In genomic region chr14:7105124-7105802, GRCm38 (mm10) we compare ENCODE assay signal across 8 mouse cellular contexts. TPM values are rescaled to one million over a fixed set of nuclear protein-coding genes. Genes with fewer than 3 reads are reported as not detected.
DNase-seq lines count a peak whose midpoint lies in the region; ATAC-seq and TF ChIP-seq lines count a peak whose summit lies in the region.
"Not testable (repeated sequence)": the region's sequence is repeated elsewhere in the genome, so short reads cannot be mapped to it uniquely, and the experiment has no call there.

No protein-coding gene starts in this region.

- peak; percentile 77 for ATAC-seq in forebrain, embryonic 13.5 days
- not testable (repeated sequence) for ATAC-seq in heart, embryonic 16.5 days (replicated peaks; ENCODE audit: extremely low read depth, insufficient read depth, low FRiP score); limb, embryonic 12.5 days (ENCODE audit: insufficient number of reproducible peaks, insufficient read depth, low FRiP score, low TSS enrichment, low read depth)
- 0 out of 2 replicates have a peak, but pooled peaks have one; percentile 59 for ATAC-seq in kidney, embryonic 16.5 days (ENCODE audit: low FRiP score, low TSS enrichment)
- ATAC-seq in midbrain, embryonic 13.5 days: peak; percentile 88

- not testable (repeated sequence) for TF ChIP-seq POLR2A in cerebellum, adult 2 months (IDR thresholded peaks at IDR 0.05; ENCODE audit: borderline replicate concordance, insufficient read depth, low read length); small intestine, adult 2 months (IDR thresholded peaks at IDR 0.05; ENCODE audit: low read depth, low read length)

- H3K4me1 ChIP-seq in cerebellum, adult 2 months (ENCODE audit: control insufficient read depth, insufficient read depth, low read length); forebrain, embryonic 13.5 days; heart, embryonic 16.5 days (ENCODE audit: control insufficient read depth, insufficient read depth, low read length); kidney, embryonic 16.5 days (ENCODE audit: insufficient read depth, low read length); limb, embryonic 12.5 days (replicated peaks); midbrain, embryonic 13.5 days (replicated peaks); small intestine, adult 2 months (ENCODE audit: control insufficient read depth, insufficient read depth, insufficient read length, low read length): not testable (repeated sequence)

- TF ChIP-seq CTCF in cerebellum, adult 2 months (IDR thresholded peaks at IDR 0.05; ENCODE audit: borderline replicate concordance, insufficient read depth, low read depth, low read length); small intestine, adult 2 months (IDR thresholded peaks at IDR 0.05; ENCODE audit: extremely low read depth, insufficient read length, insufficient replicate concordance, low read depth, low read length): not testable (repeated sequence)

- WGBS in cerebellum, adult 2 months: 2% methylated on average over 7 of the region's 54 CpGs
- WGBS in forebrain, embryonic 13.5 days: 0% methylated on average over 6 of the region's 54 CpGs
- WGBS in heart, embryonic 16.5 days: 2% methylated on average over 7 of the region's 54 CpGs
- WGBS in kidney, embryonic 16.5 days: 0% methylated on average over 8 of the region's 54 CpGs
- 0% methylated on average over 8 of the region's 54 CpGs for WGBS in limb, embryonic 12.5 days
- 0% methylated on average over 13 of the region's 54 CpGs for WGBS in midbrain, embryonic 13.5 days
- WGBS in small intestine, adult 2 months: 2% methylated on average over 16 of the region's 54 CpGs

- H3K27me3 ChIP-seq in cerebellum, adult 2 months (ENCODE audit: control insufficient read depth, insufficient read depth, low read length); forebrain, embryonic 13.5 days; heart, embryonic 16.5 days (ENCODE audit: control insufficient read depth, insufficient read depth, low read length); kidney, embryonic 16.5 days (ENCODE audit: insufficient read depth, low read length); limb, embryonic 12.5 days; midbrain, embryonic 13.5 days; small intestine, adult 2 months (ENCODE audit: control insufficient read depth, insufficient read depth, low read length): not testable (repeated sequence)

- not testable (repeated sequence) for H3K4me3 ChIP-seq in cerebellum, adult 2 months (replicated peaks; ENCODE audit: insufficient read depth, low read depth, low read length)
- H3K4me3 ChIP-seq in forebrain, embryonic 13.5 days: peak overlapping the region; percentile 47
- H3K4me3 ChIP-seq in heart, embryonic 16.5 days (ENCODE audit: low read length): peak overlapping the region; percentile 51
- peak overlapping the region; percentile 46 for H3K4me3 ChIP-seq in kidney, embryonic 16.5 days (ENCODE audit: low read length)
- peak overlapping the region; percentile 50 for H3K4me3 ChIP-seq in limb, embryonic 12.5 days (replicated peaks)
- H3K4me3 ChIP-seq in midbrain, embryonic 13.5 days (replicated peaks): peak overlapping the region; percentile 48
- H3K4me3 ChIP-seq in small intestine, adult 2 months (ENCODE audit: low read depth, low read length): peak overlapping the region; percentile 39

- peak; percentile 0 to 4 for DNase-seq in cerebellum, adult 2 months
- DNase-seq in yolk sac, embryonic 10.5 days (ENCODE audit: low spot score): peak; percentile 11

- peak overlapping the region; percentile 58 for H3K4me2 ChIP-seq in forebrain, embryonic 13.5 days
- peak overlapping the region; percentile 64 for H3K4me2 ChIP-seq in heart, embryonic 16.5 days (ENCODE audit: low read depth, low read length)
- peak overlapping the region; percentile 57 for H3K4me2 ChIP-seq in kidney, embryonic 16.5 days (replicated peaks; ENCODE audit: low read depth, low read length)
- H3K4me2 ChIP-seq in limb, embryonic 12.5 days: peak overlapping the region; percentile 58
- H3K4me2 ChIP-seq in midbrain, embryonic 13.5 days (replicated peaks): peak overlapping the region; percentile 52

- not testable (repeated sequence) for H3K27ac ChIP-seq in cerebellum, adult 2 months (ENCODE audit: insufficient read depth, low read length); kidney, embryonic 16.5 days (ENCODE audit: low read length); small intestine, adult 2 months (ENCODE audit: insufficient read depth, low read depth, low read length)
- peak overlapping the region; percentile 66 for H3K27ac ChIP-seq in forebrain, embryonic 13.5 days
- H3K27ac ChIP-seq in heart, embryonic 16.5 days (ENCODE audit: low read length): peak overlapping the region; percentile 67
- H3K27ac ChIP-seq in limb, embryonic 12.5 days: peak overlapping the region; percentile 80; the same call in 1 of the 2 replicates
- H3K27ac ChIP-seq in midbrain, embryonic 13.5 days: peak overlapping the region; percentile 89

- H3K9me3 ChIP-seq in forebrain, embryonic 13.5 days (replicated peaks); heart, embryonic 16.5 days (replicated peaks; ENCODE audit: control insufficient read depth, low read length); kidney, embryonic 16.5 days (ENCODE audit: low read length); limb, embryonic 12.5 days; midbrain, embryonic 13.5 days: not testable (repeated sequence)

- H3K36me3 ChIP-seq in forebrain, embryonic 13.5 days (ENCODE audit: poor library complexity, severe bottlenecking); heart, embryonic 16.5 days (ENCODE audit: control insufficient read depth, insufficient read depth); kidney, embryonic 16.5 days (ENCODE audit: insufficient read depth, low read length); limb, embryonic 12.5 days; midbrain, embryonic 13.5 days; small intestine, adult 2 months (ENCODE audit: control insufficient read depth, insufficient read depth, low read length): not testable (repeated sequence)

- peak overlapping the region; percentile 72 for H3K9ac ChIP-seq in forebrain, embryonic 13.5 days
- H3K9ac ChIP-seq in heart, embryonic 16.5 days (ENCODE audit: low read length): peak overlapping the region; percentile 65
- H3K9ac ChIP-seq in kidney, embryonic 16.5 days (replicated peaks; ENCODE audit: low read length): peak overlapping the region; percentile 61
- peak overlapping the region; percentile 75 for H3K9ac ChIP-seq in limb, embryonic 12.5 days (replicated peaks)
- peak overlapping the region; percentile 77 for H3K9ac ChIP-seq in midbrain, embryonic 13.5 days (replicated peaks)

RNA-seq across cellular contexts. Expression of gene Gm3696, which starts 4.8 kb away (rescaled TPM):
- polyA plus RNA-seq in cerebellum, adult 2 months (2012; rRNA removed): 1.4 and 2.4 TPM in 2 replicates
- polyA plus RNA-seq in forebrain, embryonic 13.5 days (2015; fragmentation: Nextera tagmentation; extraction: Ambion mirVana): 4.0 and 4.5 TPM in 2 replicates
- 1.1 and 1.5 TPM in 2 replicates for polyA plus RNA-seq in heart, embryonic 16.5 days (2015; fragmentation: Nextera tagmentation; extraction: Ambion mirVana)
- 0.55 and 1.00 TPM in 2 replicates for polyA plus RNA-seq in kidney, embryonic 16.5 days (2015; fragmentation: Nextera tagmentation; extraction: Ambion mirVana)
- 1.9 and 2.1 TPM in 2 replicates for polyA plus RNA-seq in limb, embryonic 12.5 days (2016; fragmentation: Nextera tagmentation; extraction: Ambion mirVana)
- polyA plus RNA-seq in midbrain, embryonic 13.5 days (2015; fragmentation: Nextera tagmentation; extraction: Ambion mirVana): 4.8 and 5.3 TPM in 2 replicates
- not detected in 2 replicates for polyA plus RNA-seq in small intestine, adult 2 months (2012; rRNA removed)

RNA-seq across cellular contexts. Expression of gene Gm6676, which starts 19.9 kb away (rescaled TPM):
- not detected in 2 replicates for polyA plus RNA-seq in cerebellum, adult 2 months (2012; rRNA removed)
- polyA plus RNA-seq in forebrain, embryonic 13.5 days (2015; fragmentation: Nextera tagmentation; extraction: Ambion mirVana): not detected in 2 replicates
- 0.08 TPM in 1 of 2 replicates, not detected in the other for polyA plus RNA-seq in heart, embryonic 16.5 days (2015; fragmentation: Nextera tagmentation; extraction: Ambion mirVana)
- polyA plus RNA-seq in kidney, embryonic 16.5 days (2015; fragmentation: Nextera tagmentation; extraction: Ambion mirVana): not detected in 2 replicates
- not detected in 2 replicates for polyA plus RNA-seq in limb, embryonic 12.5 days (2016; fragmentation: Nextera tagmentation; extraction: Ambion mirVana)
- polyA plus RNA-seq in midbrain, embryonic 13.5 days (2015; fragmentation: Nextera tagmentation; extraction: Ambion mirVana): not detected in 2 replicates
- polyA plus RNA-seq in small intestine, adult 2 months (2012; rRNA removed): not detected in 2 replicates
